Mouse (Mus musculus): ENCODE results near the gene Podxl.

DNA sequence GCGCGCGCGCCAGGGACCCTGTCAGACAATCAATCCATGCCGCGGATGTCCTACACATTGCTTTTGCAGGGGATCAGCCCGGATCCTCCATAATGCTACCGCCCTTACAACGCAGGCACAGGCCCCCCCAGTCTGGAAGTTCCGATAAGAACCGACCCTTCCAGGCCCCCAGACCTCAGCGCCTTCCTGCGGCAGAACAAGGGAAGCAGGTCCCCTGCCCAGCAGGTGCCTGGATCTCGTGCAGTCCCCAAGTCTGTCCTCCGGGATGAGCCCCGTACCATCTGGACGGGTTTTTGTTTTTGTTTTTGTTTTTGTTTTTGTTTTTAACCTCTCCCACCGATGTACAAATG, 376 bp upstream of the Podxl start:
- TF ChIP-seq CTCF (conservative IDR thresholded peaks at IDR 0.05; ENCODE audit: insufficient read depth, insufficient read length, low read depth, low read length) (no peak), POLR2A (IDR thresholded peaks at IDR 0.05; ENCODE audit: low read depth, low read length) (no peak)

Measured in kidney, adult 2 months (tissue).